Comparison of ENCODE assay signal across 22 mouse cellular contexts in genomic region chr6:87284716-87285364, GRCm38 (mm10). TPM values are rescaled to one million over a fixed set of nuclear protein-coding genes. Genes with fewer than 3 reads are reported as not detected.
DNase-seq lines count a peak whose midpoint lies in the region; ATAC-seq and TF ChIP-seq lines count a peak whose summit lies in the region.
"Had no signal": no experiment of that assay in that cellular context is flagged by ENCODE, and none has a peak within 500 bp of the region (broad histone marks: within the 10 kb centered on the region; RNA-seq: fewer than 3 reads in every experiment).

No protein-coding gene starts in this region.

- H3K4me3 ChIP-seq in forebrain, postnatal 0 days (ENCODE audit: low read depth, low read length): no peak overlapping the region
- H3K4me3 ChIP-seq in forebrain, embryonic 11.5 days (ENCODE audit: low read depth, low read length): no peak overlapping the region
- no peak overlapping the region for H3K4me3 ChIP-seq in lung, embryonic 16.5 days (ENCODE audit: low read length)
- H3K4me3 ChIP-seq in stomach, embryonic 16.5 days (replicated peaks; ENCODE audit: low read length): no peak overlapping the region
- H3K4me3 ChIP-seq: embryonic facial prominence, embryonic 12.5 days; forebrain, embryonic 13.5 days; heart, embryonic 13.5 days; liver, embryonic 13.5 days had no signal

- H3K9ac ChIP-seq in forebrain, postnatal 0 days: no peak overlapping the region
- H3K9ac ChIP-seq in forebrain, embryonic 11.5 days (ENCODE audit: low read length): no peak overlapping the region
- no peak overlapping the region for H3K9ac ChIP-seq in lung, embryonic 16.5 days (ENCODE audit: low read length)
- no peak overlapping the region for H3K9ac ChIP-seq in stomach, embryonic 16.5 days (ENCODE audit: low read length)
- H3K9ac ChIP-seq: embryonic facial prominence, embryonic 12.5 days; forebrain, embryonic 13.5 days; heart, embryonic 13.5 days; liver, embryonic 13.5 days had no signal

- TF ChIP-seq CTCF in forebrain, postnatal 0 days (IDR thresholded peaks at IDR 0.05; ENCODE audit: low read depth): no peak

- 71% methylated on average over 11 of the region's 11 CpGs for WGBS in forebrain, postnatal 0 days
- 88% methylated on average over 11 of the region's 11 CpGs for WGBS in forebrain, embryonic 11.5 days
- WGBS in lung, embryonic 16.5 days: 59% methylated on average over 11 of the region's 11 CpGs
- 43% methylated on average over 11 of the region's 11 CpGs for WGBS in stomach, embryonic 16.5 days

- peak; percentile 10; the same call in 1 of the 2 replicates for ATAC-seq in forebrain, postnatal 0 days
- ATAC-seq in forebrain, embryonic 11.5 days (replicated peaks; ENCODE audit: low FRiP score): no peak
- peak; percentile 46; the same call in 1 of the 2 replicates for ATAC-seq in lung, embryonic 16.5 days (ENCODE audit: low read depth)
- ATAC-seq in stomach, embryonic 16.5 days (ENCODE audit: insufficient read depth, low FRiP score): no peak
- ATAC-seq: forebrain, embryonic 13.5 days had no signal

- peaks cover 4% of the 10 kb centered on the region; the same call in 1 of the 2 replicates for H3K4me1 ChIP-seq in forebrain, postnatal 0 days (ENCODE audit: insufficient read depth)
- no peaks in the 10 kb centered on the region for H3K4me1 ChIP-seq in forebrain, embryonic 11.5 days (replicated peaks; ENCODE audit: control insufficient read depth, insufficient read depth, low read length)
- H3K4me1 ChIP-seq in lung, embryonic 16.5 days (replicated peaks; ENCODE audit: control insufficient read depth, insufficient read depth, low read length): peaks cover 24% of the 10 kb centered on the region
- peaks cover 26% of the 10 kb centered on the region for H3K4me1 ChIP-seq in stomach, embryonic 16.5 days (ENCODE audit: control insufficient read depth, insufficient read depth, low read length)
- H3K4me1 ChIP-seq: liver, embryonic 13.5 days had no signal

- H3K27me3 ChIP-seq in forebrain, postnatal 0 days (ENCODE audit: insufficient read depth, low read length): no peaks in the 10 kb centered on the region
- no peaks in the 10 kb centered on the region for H3K27me3 ChIP-seq in forebrain, embryonic 11.5 days (ENCODE audit: control insufficient read depth, insufficient read depth, low read length)
- H3K27me3 ChIP-seq in lung, embryonic 16.5 days (ENCODE audit: control insufficient read depth, insufficient read depth, low read depth, low read length): no peaks in the 10 kb centered on the region
- no peaks in the 10 kb centered on the region for H3K27me3 ChIP-seq in stomach, embryonic 16.5 days (ENCODE audit: control insufficient read depth, insufficient read depth, low read length)
- H3K27me3 ChIP-seq: CH12.LX; embryonic facial prominence, embryonic 12.5 days; forebrain, embryonic 13.5 days; heart, embryonic 13.5 days; liver, embryonic 13.5 days had no signal

- DNase-seq in forebrain, postnatal 0 days: no peak
- no peak for DNase-seq in forebrain, embryonic 11.5 days (ENCODE audit: low spot score)
- no peak for DNase-seq in lung, postnatal 14 days
- DNase-seq in fibroblast of lung, adult 2 months (ENCODE audit: low read depth): peak; percentile 95
- DNase-seq in adrenal gland, adult 2 months: no peak
- no peak for DNase-seq in retina, embryonic 14.5 days (ENCODE audit: low spot score)
- DNase-seq: adrenal gland, postnatal 36 days; cerebellum, adult 2 months; heart, postnatal 4 days; kidney, adult 9 months; liver, embryonic 13.5 days; spleen, adult 18-20 months; thymus, postnatal 36 days had no signal

- no peaks in the 10 kb centered on the region for H3K9me3 ChIP-seq in forebrain, postnatal 0 days (ENCODE audit: low read length)
- no peaks in the 10 kb centered on the region for H3K9me3 ChIP-seq in forebrain, embryonic 11.5 days (ENCODE audit: control insufficient read depth, low read length)
- no peaks in the 10 kb centered on the region for H3K9me3 ChIP-seq in lung, embryonic 16.5 days (ENCODE audit: control insufficient read depth, low read length)
- H3K9me3 ChIP-seq in stomach, embryonic 16.5 days (replicated peaks; ENCODE audit: control insufficient read depth, low read length): no peaks in the 10 kb centered on the region
- H3K9me3 ChIP-seq: embryonic facial prominence, embryonic 12.5 days; forebrain, embryonic 13.5 days; heart, embryonic 13.5 days; liver, embryonic 13.5 days had no signal

- H3K4me2 ChIP-seq in forebrain, postnatal 0 days (ENCODE audit: low read depth): no peak overlapping the region
- no peak overlapping the region for H3K4me2 ChIP-seq in forebrain, embryonic 11.5 days (ENCODE audit: low read depth, low read length, severe bottlenecking)
- no peak overlapping the region for H3K4me2 ChIP-seq in lung, embryonic 16.5 days (ENCODE audit: low read depth, low read length)
- no peak overlapping the region for H3K4me2 ChIP-seq in stomach, embryonic 16.5 days (ENCODE audit: low read depth, low read length)
- H3K4me2 ChIP-seq: embryonic facial prominence, embryonic 12.5 days; forebrain, embryonic 13.5 days; heart, embryonic 13.5 days; liver, embryonic 13.5 days; midbrain, embryonic 11.5 days had no signal

- no peak overlapping the region for H3K27ac ChIP-seq in forebrain, postnatal 0 days (ENCODE audit: low read depth, low read length)
- H3K27ac ChIP-seq in forebrain, embryonic 11.5 days (ENCODE audit: low read depth, low read length): no peak overlapping the region
- H3K27ac ChIP-seq in lung, embryonic 16.5 days (ENCODE audit: low read length): peak overlapping the region; percentile 2
- peak overlapping the region; percentile 68 for H3K27ac ChIP-seq in stomach, embryonic 16.5 days (ENCODE audit: low read length)
- H3K27ac ChIP-seq: embryonic facial prominence, embryonic 12.5 days; forebrain, embryonic 13.5 days; hindbrain, postnatal 0 days; liver, embryonic 13.5 days; macrophage had no signal

- H3K36me3 ChIP-seq in forebrain, postnatal 0 days (ENCODE audit: insufficient read depth): no peaks in the 10 kb centered on the region
- no peaks in the 10 kb centered on the region; the same call in 1 of the 2 replicates for H3K36me3 ChIP-seq in forebrain, embryonic 11.5 days (ENCODE audit: control insufficient read depth, insufficient read depth, low read length)
- peaks cover 2% of the 10 kb centered on the region; the same call in 1 of the 2 replicates for H3K36me3 ChIP-seq in lung, embryonic 16.5 days (ENCODE audit: control insufficient read depth, insufficient read depth, low read length)
- H3K36me3 ChIP-seq in stomach, embryonic 16.5 days (ENCODE audit: control insufficient read depth, insufficient read depth, low read length): no peaks in the 10 kb centered on the region
- H3K36me3 ChIP-seq: liver, embryonic 13.5 days had no signal

RNA-seq across cellular contexts. Expression of gene Antxr1, which starts 50.8 kb away (rescaled TPM):
- 13.2 and 14.4 TPM in 2 replicates for total RNA-seq in forebrain, postnatal 0 days (2014; rRNA removed)
- polyA plus RNA-seq in forebrain, postnatal 0 days (2015; fragmentation: Nextera tagmentation; extraction: Ambion mirVana): 1.3 and 1.8 TPM in 2 replicates
- polyA plus RNA-seq in forebrain, embryonic 11.5 days (2014; fragmentation: Nextera tagmentation; extraction: Ambion mirVana): 5.8 and 7.4 TPM in 2 replicates
- polyA plus RNA-seq in lung, embryonic 16.5 days (2015; fragmentation: Nextera tagmentation; extraction: Ambion mirVana): 11.4 and 13.0 TPM in 2 replicates
- 7.8 and 8.0 TPM in 2 replicates for polyA plus RNA-seq in stomach, embryonic 16.5 days (2015; fragmentation: Nextera tagmentation; extraction: Ambion mirVana)
- 10 to 100 TPM; 14.7 to 21.4 TPM for total RNA-seq in adrenal gland, adult 2 months (2021)
- 7.3 and 9.1 TPM in 2 replicates for polyA plus RNA-seq in adrenal gland, adult 2 months (2012; rRNA removed)

Comparison
In these comparisons a context has a peak if more than half of its experiments do, and no peak if none do; other contexts are left out.
1. ATAC-seq: peak in forebrain, postnatal 0 days (single experiment) and lung, embryonic 16.5 days (single experiment); none in forebrain, embryonic 11.5 days (single experiment) and stomach, embryonic 16.5 days (single experiment).
2. H3K27ac ChIP-seq: peak in lung, embryonic 16.5 days (single experiment) and stomach, embryonic 16.5 days (single experiment); none in forebrain, postnatal 0 days (single experiment) and forebrain, embryonic 11.5 days (single experiment).